Mouse (Mus musculus): ENCODE measurements around the gene Zfp644.

Zfp644 gene

DNA sequence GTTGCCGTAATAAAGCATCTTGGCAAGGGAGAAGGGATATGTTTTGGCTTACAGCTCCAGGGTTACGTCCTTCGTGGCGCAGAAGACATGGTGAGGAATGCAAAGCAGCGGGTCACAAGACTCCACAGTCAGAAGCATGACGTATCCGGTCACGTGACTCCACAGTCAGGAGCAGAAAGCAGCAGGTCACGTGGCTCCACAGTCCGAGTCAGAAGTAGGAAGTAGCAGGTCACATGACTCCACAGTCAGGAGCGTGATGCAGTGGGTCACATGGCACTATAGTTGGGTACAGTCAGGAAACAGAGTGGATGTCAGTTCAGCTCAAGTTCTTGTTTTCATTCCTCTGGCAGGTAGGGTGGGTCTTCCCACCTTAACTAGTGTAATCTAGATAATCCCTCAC is 107.4 kb downstream of the Zfp644 start:
- peak; percentile 9 for DNase-seq

DNA sequence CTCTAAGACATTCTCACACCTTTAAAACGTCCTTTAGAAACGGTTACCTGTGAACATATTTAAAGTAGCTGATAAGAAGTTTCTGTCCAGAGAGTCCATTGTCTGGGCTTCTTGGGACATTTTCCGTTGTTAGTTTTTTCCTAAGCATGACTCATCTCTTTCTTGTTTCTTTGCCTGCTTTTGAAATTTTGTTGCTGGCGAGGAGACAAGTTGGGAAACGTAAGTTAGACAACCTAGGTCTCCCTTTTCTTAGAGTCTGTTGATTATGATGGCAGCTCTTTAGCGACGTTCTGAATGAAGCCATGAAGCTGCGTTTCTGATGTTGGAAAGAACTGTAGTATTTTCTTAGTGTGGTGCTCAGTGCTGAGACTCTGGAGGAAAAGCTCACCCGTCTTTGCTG is 108.1 kb downstream of the Zfp644 start:
- no peak for DNase-seq

DNA sequence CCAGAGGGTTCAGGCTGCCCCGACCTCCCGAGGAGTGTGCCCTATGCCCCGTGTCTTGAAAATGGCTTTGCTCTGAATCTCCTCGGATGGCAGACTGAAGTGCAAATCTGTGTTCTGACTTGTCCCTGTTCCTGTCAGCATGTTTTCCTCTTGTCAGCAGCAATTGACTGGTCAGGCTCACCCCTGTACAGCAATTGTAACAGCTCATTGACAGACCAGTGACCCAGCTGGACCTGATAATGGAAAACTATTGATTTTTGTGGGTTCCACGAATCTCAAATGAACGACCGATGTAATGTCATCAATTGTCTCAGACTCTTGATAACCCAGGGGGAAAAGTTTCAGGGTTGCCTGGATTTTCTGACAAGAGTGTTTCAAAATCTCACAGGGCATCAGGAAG is 116.1 kb downstream of the Zfp644 start:
- DNase-seq, result no peak

DNA sequence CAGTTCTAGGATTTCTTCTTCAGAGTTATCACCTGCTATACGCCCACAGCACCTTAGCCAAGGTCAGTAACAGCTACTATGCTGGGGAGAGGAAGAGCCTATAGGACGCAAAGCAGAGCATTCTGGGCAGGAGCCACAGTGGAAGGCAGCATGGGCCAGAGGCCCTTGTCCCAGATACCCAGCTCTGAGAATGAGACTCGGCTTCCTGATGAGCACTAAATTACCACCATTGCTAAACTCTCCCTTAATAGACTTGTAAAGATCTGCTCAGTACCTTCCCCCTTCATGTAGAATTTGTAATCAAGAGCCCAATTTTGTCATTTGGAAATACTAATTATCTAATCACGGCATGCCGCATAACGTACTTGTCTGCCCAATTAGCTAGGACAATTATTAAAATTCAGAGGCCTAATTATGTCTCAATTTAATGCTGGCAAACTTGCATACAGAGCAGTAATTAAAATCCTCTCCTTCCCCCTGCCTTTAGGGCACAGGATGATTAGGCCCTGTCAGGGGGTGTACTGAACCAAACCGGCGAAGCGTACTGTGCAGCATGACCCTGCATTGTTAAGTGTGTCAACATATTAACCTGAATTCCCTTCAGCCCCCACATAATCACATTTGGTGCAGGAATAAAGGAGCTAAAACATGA is 119.7 kb downstream of the Zfp644 start:
- DNase-seq, result no peak

DNA sequence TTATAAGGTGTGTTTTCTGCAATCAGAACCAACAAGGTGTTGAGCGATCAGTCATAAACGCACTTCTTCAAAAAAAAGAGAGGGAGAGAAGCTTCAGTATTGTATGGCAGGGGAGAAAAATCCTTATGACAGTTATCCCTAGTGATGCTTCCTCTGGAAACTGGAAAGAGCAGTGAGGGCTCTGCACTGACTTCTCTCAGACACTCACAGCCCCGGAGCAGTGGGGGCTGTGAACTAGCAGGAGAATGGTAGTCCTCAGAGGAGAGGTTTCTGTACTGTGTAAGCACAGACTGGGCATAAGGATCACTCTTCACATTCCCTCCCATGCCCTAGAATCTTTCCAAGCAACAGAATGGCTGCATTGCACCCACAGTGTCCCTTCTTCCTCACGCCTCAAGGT is 122.0 kb downstream of the Zfp644 start:
- no peak for DNase-seq

DNA sequence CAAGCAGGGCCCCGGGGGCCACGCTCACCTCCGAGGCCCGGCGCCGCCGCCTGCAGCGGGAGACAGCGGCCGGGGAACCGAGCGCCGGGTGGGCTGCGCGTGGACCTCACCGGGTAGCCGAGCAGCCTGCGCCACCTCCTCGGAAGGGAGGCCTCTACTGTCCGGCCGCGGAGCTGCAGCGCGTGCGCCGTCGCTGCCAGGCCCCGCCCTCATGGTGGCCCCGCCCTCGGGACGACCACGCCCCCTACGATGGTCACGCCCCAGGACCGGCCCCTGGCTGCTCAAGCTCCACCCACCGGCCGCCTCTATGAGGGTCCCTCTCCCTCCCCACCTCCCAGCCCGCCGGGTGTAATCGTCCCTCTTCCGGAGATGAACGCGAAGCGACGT is 122.5 kb downstream of the Zfp644 start:
- peak; percentile 83 for DNase-seq

DNA sequence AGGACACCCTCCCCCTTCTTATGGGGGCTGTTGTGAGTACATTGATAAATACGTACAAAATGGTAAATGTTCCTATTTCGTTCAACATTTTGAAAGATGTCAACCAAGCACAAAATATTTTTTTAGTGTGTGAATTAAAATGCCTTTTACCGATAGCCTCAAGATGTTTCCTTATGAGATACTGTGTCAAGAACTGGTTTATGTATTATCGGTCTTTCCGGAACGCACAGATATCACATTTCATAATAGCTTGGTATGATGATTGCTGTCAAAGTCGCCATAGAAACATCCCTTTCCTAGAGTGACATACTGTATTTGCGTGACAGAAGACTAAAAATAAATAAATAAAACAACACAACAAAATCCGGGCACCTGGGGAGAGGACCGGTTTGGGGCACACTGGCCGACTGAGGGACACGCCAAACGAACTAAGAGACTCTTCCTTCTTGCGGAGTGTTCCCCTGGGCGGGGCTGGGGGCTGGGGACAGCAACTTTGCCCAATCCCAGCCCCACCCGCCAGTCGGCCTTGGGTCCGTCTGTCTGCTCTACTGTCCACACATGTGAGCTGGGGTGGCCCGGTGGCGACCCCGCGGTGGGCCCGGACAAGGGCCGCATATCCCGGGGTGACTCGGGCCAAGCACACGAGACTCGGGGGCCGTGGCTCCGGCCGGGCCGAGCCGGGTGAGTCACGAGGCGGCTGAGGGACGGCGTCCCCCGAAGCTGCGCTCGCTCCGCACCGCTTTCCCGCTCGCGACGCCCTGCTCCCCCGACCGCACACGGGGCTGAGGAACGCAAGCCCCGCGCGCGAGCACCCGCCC is 123.1 kb downstream of the Zfp644 start:
- DNase-seq, result no peak
